In genomic region chr11:103953896-103954292, GRCm38 (mm10) we compare ENCODE assay signal across 8 mouse cellular contexts. TPM values are rescaled to one million over a fixed set of nuclear protein-coding genes. Genes with fewer than 3 reads are reported as not detected.
DNase-seq lines count a peak whose midpoint lies in the region; ATAC-seq and TF ChIP-seq lines count a peak whose summit lies in the region.

TSS of gene Nsf (minus strand) at chr11:103954056.

- 0 out of 2 replicates have a peak within 1 kb of the TSS, but pooled peaks have one; percentile 6 for H3K27ac ChIP-seq in embryonic facial prominence, embryonic 12.5 days
- peak within 1 kb of the TSS; percentile 66; the same call in 1 of the 2 replicates for H3K27ac ChIP-seq in limb, embryonic 12.5 days
- H3K27ac ChIP-seq in midbrain, embryonic 14.5 days (replicated peaks; ENCODE audit: low read depth, low read length) = peak within 1 kb of the TSS; percentile 86
- H3K27ac ChIP-seq in spleen, adult 2 months (ENCODE audit: insufficient read depth, low read length) = peak within 1 kb of the TSS; percentile 91

- peaks cover 10% of the 10 kb centered on the region for H3K4me1 ChIP-seq in embryonic facial prominence, embryonic 12.5 days
- H3K4me1 ChIP-seq in limb, embryonic 12.5 days (replicated peaks) = peaks cover 11% of the 10 kb centered on the region
- H3K4me1 ChIP-seq in midbrain, embryonic 14.5 days (ENCODE audit: control insufficient read depth, insufficient read depth, low read length) = peaks cover 24% of the 10 kb centered on the region
- peaks cover 15% of the 10 kb centered on the region for H3K4me1 ChIP-seq in spleen, adult 2 months (ENCODE audit: control insufficient read depth, insufficient read depth, insufficient read length)

- TF ChIP-seq CTCF in spleen, adult 2 months (IDR thresholded peaks at IDR 0.05; ENCODE audit: extremely low read depth, insufficient read depth, insufficient read length, insufficient replicate concordance) = no peak

- no peaks in the 10 kb centered on the region for H3K27me3 ChIP-seq in embryonic facial prominence, embryonic 12.5 days
- no peaks in the 10 kb centered on the region for H3K27me3 ChIP-seq in limb, embryonic 12.5 days
- no peaks in the 10 kb centered on the region; the same call in 1 of the 2 replicates for H3K27me3 ChIP-seq in midbrain, embryonic 14.5 days (ENCODE audit: control insufficient read depth, insufficient read depth, low read length)
- H3K27me3 ChIP-seq in spleen, adult 2 months (ENCODE audit: control insufficient read depth, insufficient read depth, low read length) = no peaks in the 10 kb centered on the region

- H3K9ac ChIP-seq in embryonic facial prominence, embryonic 12.5 days = peak within 1 kb of the TSS; percentile 88
- peak within 1 kb of the TSS; percentile 86 for H3K9ac ChIP-seq in limb, embryonic 12.5 days (replicated peaks)
- H3K9ac ChIP-seq in midbrain, embryonic 14.5 days (replicated peaks; ENCODE audit: low read length) = peak within 1 kb of the TSS; percentile 86

- peak; percentile 89 for ATAC-seq in embryonic facial prominence, embryonic 12.5 days (ENCODE audit: insufficient number of reproducible peaks, insufficient read depth, low FRiP score, low TSS enrichment)
- ATAC-seq in limb, embryonic 12.5 days (ENCODE audit: insufficient number of reproducible peaks, insufficient read depth, low FRiP score, low TSS enrichment, low read depth) = peak; percentile 93
- peak; percentile 95 for ATAC-seq in midbrain, embryonic 14.5 days (ENCODE audit: low FRiP score, low TSS enrichment)

- no peaks in the 10 kb centered on the region for H3K36me3 ChIP-seq in embryonic facial prominence, embryonic 12.5 days
- H3K36me3 ChIP-seq in limb, embryonic 12.5 days = no peaks in the 10 kb centered on the region
- no peaks in the 10 kb centered on the region for H3K36me3 ChIP-seq in midbrain, embryonic 14.5 days (ENCODE audit: control insufficient read depth, insufficient read depth, low read length)
- no peaks in the 10 kb centered on the region for H3K36me3 ChIP-seq in spleen, adult 2 months (ENCODE audit: control insufficient read depth, insufficient read depth, low read length)

- peak; percentile 78 for DNase-seq in 416B (ENCODE audit: low read depth)
- peak; percentile 90 to 93 for DNase-seq in adrenal gland, postnatal 36 days
- DNase-seq in heart, adult 11 months = peak; percentile 99
- DNase-seq in kidney, adult 18-20 months = peak; percentile 83
- DNase-seq in midbrain, embryonic 14.5 days = peak; percentile 95
- peak; percentile 69 to 80 for DNase-seq in spleen, adult 2 months (ENCODE audit: low read depth in 1 of 2, low spot score in 2 of 2)

- H3K4me3 ChIP-seq in embryonic facial prominence, embryonic 12.5 days = peak within 1 kb of the TSS; percentile 88
- peak within 1 kb of the TSS; percentile 79 for H3K4me3 ChIP-seq in limb, embryonic 12.5 days (replicated peaks)
- peak within 1 kb of the TSS; percentile 86 for H3K4me3 ChIP-seq in midbrain, embryonic 14.5 days (replicated peaks; ENCODE audit: low read depth, low read length)
- H3K4me3 ChIP-seq in spleen, adult 2 months (ENCODE audit: extremely low read depth, insufficient read depth, insufficient read length) = peak within 1 kb of the TSS; percentile 100

- under 1% methylated on average over 53 of the region's 53 CpGs for WGBS in embryonic facial prominence, embryonic 12.5 days
- under 1% methylated on average over 51 of the region's 53 CpGs for WGBS in limb, embryonic 12.5 days
- WGBS in midbrain, embryonic 14.5 days = under 1% methylated on average over 53 of the region's 53 CpGs
- under 1% methylated on average over 53 of the region's 53 CpGs for WGBS in spleen, adult 2 months

- peak; percentile 85 for TF ChIP-seq POLR2A in spleen, adult 2 months (IDR thresholded peaks at IDR 0.05; ENCODE audit: low read depth, low read length)

- H3K9me3 ChIP-seq in embryonic facial prominence, embryonic 12.5 days = no peaks in the 10 kb centered on the region
- H3K9me3 ChIP-seq in limb, embryonic 12.5 days = no peaks in the 10 kb centered on the region
- H3K9me3 ChIP-seq in midbrain, embryonic 14.5 days (ENCODE audit: control insufficient read depth, low read length) = no peaks in the 10 kb centered on the region

- H3K4me2 ChIP-seq in embryonic facial prominence, embryonic 12.5 days (replicated peaks) = peak within 1 kb of the TSS; percentile 65
- peak within 1 kb of the TSS; percentile 76 for H3K4me2 ChIP-seq in limb, embryonic 12.5 days
- peak within 1 kb of the TSS; percentile 61 for H3K4me2 ChIP-seq in midbrain, embryonic 14.5 days (ENCODE audit: low read length)

RNA-seq across cellular contexts. Expression of gene Nsf, which starts in this region (rescaled TPM):
- 100 to 1,000 TPM; 131 to 199 TPM for total RNA-seq in adrenal gland, postnatal 36 days (2021)
- 57.4 and 58.8 TPM in 2 replicates for polyA plus RNA-seq in embryonic facial prominence, embryonic 12.5 days (2016; fragmentation: Nextera tagmentation; extraction: Ambion mirVana)
- polyA plus RNA-seq in limb, embryonic 12.5 days (2016; fragmentation: Nextera tagmentation; extraction: Ambion mirVana) = 55.4 and 59.0 TPM in 2 replicates
- 134 and 143 TPM in 2 replicates for polyA plus RNA-seq in midbrain, embryonic 14.5 days (2014; fragmentation: Nextera tagmentation; extraction: Ambion mirVana)
- polyA plus RNA-seq in spleen, adult 2 months (2012; rRNA removed) = 36.8 and 38.9 TPM in 2 replicates

Comparison
In these comparisons a context has a peak if more than half of its experiments do, and no peak if none do; other contexts are left out.
1. Peak in every context shown above with its lines: DNase-seq, ATAC-seq, H3K4me3 ChIP-seq and H3K27ac ChIP-seq.
2. H3K27ac ChIP-seq: peak in every context shown above with its lines; median percentile 91 in spleen, adult 2 months; 86 in midbrain, embryonic 14.5 days; 66 in limb, embryonic 12.5 days; 6 in embryonic facial prominence, embryonic 12.5 days.